Mouse (Mus musculus): ENCODE results near the gene Ntrk3. TPM values are rescaled to one million over a fixed set of nuclear protein-coding genes. Genes with fewer than 3 reads are reported as not detected.

Ntrk3 gene
- polyA plus RNA-seq, 1 experiment from 2014 or later: 4.5 TPM

GRCm38 (mm10) chr7:78753752-78754457, 16.1 kb upstream of the Ntrk3 start:
- Histone ChIP-seq H3K27ac (no peak overlapping the region), H3K4me3 (no peak overlapping the region), H3K4me1 (replicated peaks) (no peaks in the 10 kb centered on the region), H3K36me3 (no peaks in the 10 kb centered on the region), H3K27me3 (ENCODE audit: insufficient read depth, poor library complexity, severe bottlenecking) (no peaks in the 10 kb centered on the region), H3K9me3 (no peaks in the 10 kb centered on the region)
- DNase-seq (ENCODE audit: low spot score): no peak
- WGBS: 86% methylated on average over 7 of the region's 7 CpGs

GRCm38 (mm10) chr7:78752961-78753360, 15.1 kb upstream of the Ntrk3 start:
- H3K27me3 ChIP-seq (ENCODE audit: insufficient read depth, poor library complexity, severe bottlenecking): no peaks in the 10 kb centered on the region
- H3K36me3 ChIP-seq: no peaks in the 10 kb centered on the region
- no peak overlapping the region for H3K4me3 ChIP-seq
- no peak overlapping the region for H3K27ac ChIP-seq
- DNase-seq (ENCODE audit: low spot score): no peak
- H3K9me3 ChIP-seq: no peaks in the 10 kb centered on the region
- no peaks in the 10 kb centered on the region for H3K4me1 ChIP-seq (replicated peaks)
- WGBS: 89% methylated on average over 4 of the region's 4 CpGs

- 89% methylated on average over 5 of the region's 5 CpGs for WGBS
Observed at GRCm38 (mm10) chr7:78743731-78744385, 6.0 kb upstream of the Ntrk3 start.

GRCm38 (mm10) chr7:78739351-78740000, 1.7 kb upstream of the Ntrk3 start:
- H3K27me3 ChIP-seq (ENCODE audit: insufficient read depth, poor library complexity, severe bottlenecking): no peaks in the 10 kb centered on the region
- H3K4me1 ChIP-seq (replicated peaks): no peaks in the 10 kb centered on the region
- H3K4me3 ChIP-seq: no peak overlapping the region
- H3K36me3 ChIP-seq: no peaks in the 10 kb centered on the region
- H3K9me3 ChIP-seq: no peaks in the 10 kb centered on the region
- no peak for DNase-seq (ENCODE audit: low spot score)
- no peak overlapping the region for H3K27ac ChIP-seq
- 90% methylated on average over 8 of the region's 8 CpGs for WGBS

More at GRCm38 (mm10) chr7:78743731-78744385, 6.0 kb upstream of the Ntrk3 start:
- H3K36me3 ChIP-seq: no peaks in the 10 kb centered on the region
- H3K9me3 ChIP-seq: no peaks in the 10 kb centered on the region
- H3K4me3 ChIP-seq: no peak overlapping the region
- no peaks in the 10 kb centered on the region for H3K27me3 ChIP-seq (ENCODE audit: insufficient read depth, poor library complexity, severe bottlenecking)
- H3K4me1 ChIP-seq (replicated peaks): no peaks in the 10 kb centered on the region
- DNase-seq (ENCODE audit: low spot score): no peak
- no peak overlapping the region for H3K27ac ChIP-seq

GRCm38 (mm10) chr7:78737196-78737595, 616 bp downstream of the Ntrk3 start:
- Histone ChIP-seq H3K36me3 (no peaks in the 10 kb centered on the region), H3K27me3 (ENCODE audit: insufficient read depth, poor library complexity, severe bottlenecking) (no peaks in the 10 kb centered on the region), H3K27ac (no peak overlapping the region), H3K4me1 (replicated peaks) (no peaks in the 10 kb centered on the region), H3K9me3 (no peaks in the 10 kb centered on the region), H3K4me3 (no peak overlapping the region)
- WGBS: 93% methylated on average over 6 of the region's 6 CpGs
- DNase-seq (ENCODE audit: low spot score): no peak

GRCm38 (mm10) chr7:78731391-78731790, 6.4 kb downstream of the Ntrk3 start:
- 86% methylated on average over 8 of the region's 8 CpGs for WGBS
- Histone ChIP-seq H3K4me3 (no peak overlapping the region), H3K36me3 (no peaks in the 10 kb centered on the region), H3K9me3 (no peaks in the 10 kb centered on the region), H3K27ac (no peak overlapping the region), H3K4me1 (replicated peaks) (no peaks in the 10 kb centered on the region), H3K27me3 (ENCODE audit: insufficient read depth, poor library complexity, severe bottlenecking) (no peaks in the 10 kb centered on the region)
- no peak for DNase-seq (ENCODE audit: low spot score)

- Histone ChIP-seq H3K4me1 (replicated peaks) (0 out of 2 replicates have a peak, but pooled peaks cover 11% of the 10 kb centered on the region), H3K4me3 (no peak overlapping the region), H3K36me3 (no peaks in the 10 kb centered on the region), H3K9me3 (no peaks in the 10 kb centered on the region), H3K27ac (no peak overlapping the region), H3K27me3 (ENCODE audit: insufficient read depth, poor library complexity, severe bottlenecking) (no peaks in the 10 kb centered on the region)
- no peak for DNase-seq (ENCODE audit: low spot score)
- 73% methylated on average over 4 of the region's 4 CpGs for WGBS
Observed at GRCm38 (mm10) chr7:78724591-78724990, 13.2 kb downstream of the Ntrk3 start.

GRCm38 (mm10) chr7:78722051-78722450, 15.8 kb downstream of the Ntrk3 start:
- Histone ChIP-seq H3K9me3 (no peaks in the 10 kb centered on the region), H3K36me3 (no peaks in the 10 kb centered on the region), H3K27ac (no peak overlapping the region), H3K4me3 (no peak overlapping the region), H3K4me1 (replicated peaks) (0 out of 2 replicates have a peak, but pooled peaks cover 11% of the 10 kb centered on the region), H3K27me3 (ENCODE audit: insufficient read depth, poor library complexity, severe bottlenecking) (no peaks in the 10 kb centered on the region)
- DNase-seq (ENCODE audit: low spot score): no peak
- 97% methylated on average over 4 of the region's 4 CpGs for WGBS

GRCm38 (mm10) chr7:78720989-78721816, 16.6 kb downstream of the Ntrk3 start:
- Histone ChIP-seq H3K27me3 (ENCODE audit: insufficient read depth, poor library complexity, severe bottlenecking) (no peaks in the 10 kb centered on the region), H3K4me1 (replicated peaks) (0 out of 2 replicates have a peak, but pooled peaks cover 11% of the 10 kb centered on the region), H3K9me3 (no peaks in the 10 kb centered on the region), H3K36me3 (no peaks in the 10 kb centered on the region), H3K27ac (no peak overlapping the region), H3K4me3 (no peak overlapping the region)
- WGBS: 86% methylated on average over 9 of the region's 9 CpGs
- DNase-seq (ENCODE audit: low spot score): no peak

GRCm38 (mm10) chr7:78719795-78720460, 17.9 kb downstream of the Ntrk3 start:
- 88% methylated on average over 7 of the region's 7 CpGs for WGBS
- no peak for DNase-seq (ENCODE audit: low spot score)

GRCm38 (mm10) chr7:78719117-78719516, 18.7 kb downstream of the Ntrk3 start:
- Histone ChIP-seq H3K4me3 (no peak overlapping the region), H3K9me3 (no peaks in the 10 kb centered on the region), H3K36me3 (no peaks in the 10 kb centered on the region), H3K4me1 (replicated peaks) (no peaks in the 10 kb centered on the region), H3K27ac (no peak overlapping the region), H3K27me3 (ENCODE audit: insufficient read depth, poor library complexity, severe bottlenecking) (no peaks in the 10 kb centered on the region)
- no peak for DNase-seq (ENCODE audit: low spot score)
- 84% methylated on average over 5 of the region's 5 CpGs for WGBS

More at GRCm38 (mm10) chr7:78719795-78720460, 17.9 kb downstream of the Ntrk3 start:
- H3K4me1 ChIP-seq (replicated peaks): 0 out of 2 replicates have a peak, but pooled peaks cover 3% of the 10 kb centered on the region
- H3K27me3 ChIP-seq (ENCODE audit: insufficient read depth, poor library complexity, severe bottlenecking): no peaks in the 10 kb centered on the region
- H3K36me3 ChIP-seq: no peaks in the 10 kb centered on the region
- H3K27ac ChIP-seq: no peak overlapping the region
- H3K9me3 ChIP-seq: no peaks in the 10 kb centered on the region
- H3K4me3 ChIP-seq: no peak overlapping the region

GRCm38 (mm10) chr7:78718191-78718609, 19.6 kb downstream of the Ntrk3 start:
- 86% methylated on average over 8 of the region's 8 CpGs for WGBS
- DNase-seq (ENCODE audit: low spot score): no peak
- Histone ChIP-seq H3K9me3 (no peaks in the 10 kb centered on the region), H3K27ac (no peak overlapping the region), H3K4me3 (no peak overlapping the region), H3K36me3 (no peaks in the 10 kb centered on the region), H3K27me3 (ENCODE audit: insufficient read depth, poor library complexity, severe bottlenecking) (no peaks in the 10 kb centered on the region), H3K4me1 (replicated peaks) (no peaks in the 10 kb centered on the region)

Measured in hindbrain, embryonic 10.5 days (tissue).